Mouse (Mus musculus): ENCODE data around the gene Mup20. TPM values are rescaled to one million over a fixed set of nuclear protein-coding genes. Genes with fewer than 3 reads are reported as not detected.

The Mup20 gene
- polyA plus RNA-seq, 1 experiment from 2014 or later, result not detected

Other genes starting within 250 kb of the Mup20 start
- gene Mup5, start 218.9 kb downstream of the Mup20 start, polyA plus RNA-seq (2015; fragmentation: Nextera tagmentation; extraction: Ambion mirVana), result not detected in 2 replicates
- not detected in 2 replicates for gene Mup3, start 33.2 kb upstream of the Mup20 start, polyA plus RNA-seq (2015; fragmentation: Nextera tagmentation; extraction: Ambion mirVana)
- not detected in 2 replicates for gene Mup21, start 96.7 kb upstream of the Mup20 start, polyA plus RNA-seq (2015; fragmentation: Nextera tagmentation; extraction: Ambion mirVana)
- 14.1 and 14.8 TPM in 2 replicates for gene Zfp37, start 176.9 kb upstream of the Mup20 start, polyA plus RNA-seq (2015; fragmentation: Nextera tagmentation; extraction: Ambion mirVana)
- gene Slc31a2, start 208.4 kb upstream of the Mup20 start, polyA plus RNA-seq (2015; fragmentation: Nextera tagmentation; extraction: Ambion mirVana), result 17.7 and 19.0 TPM in 2 replicates

Measured in limb, embryonic 13.5 days (tissue).